Mouse (Mus musculus) heart, embryonic 10.5 days (tissue): ENCODE results near the gene Fgb. TPM values are rescaled to one million over a fixed set of nuclear protein-coding genes. Genes with fewer than 3 reads are reported as not detected.

Source experiments
- DNase-seq: peaks from one replicate; pipeline ENCODE4 v3.0.0-alpha.2; 2017; ENCODE audit warnings: low spot score
- H3K27ac ChIP-seq: fragments of 300-500 bp; sonication (generic); 2 replicates; pipeline ENCODE4 v1.5.1; 2016; ENCODE audit warnings: mild to moderate bottlenecking
- H3K27me3 ChIP-seq: fragments of 300-500 bp; sonication (generic); 2 replicates; pipeline ENCODE4 v1.6.1; 2016; ENCODE audit warnings: mild to moderate bottlenecking; ENCODE audit not compliant: poor library complexity, insufficient read depth, severe bottlenecking
- H3K36me3 ChIP-seq: fragments of 300-500 bp; sonication (generic); 2 replicates; pipeline ENCODE4 v1.6.1; 2016; ENCODE audit warnings: mild to moderate bottlenecking, moderate library complexity
- H3K4me1 ChIP-seq: fragments of 300-500 bp; sonication (generic); 2 replicates; pipeline ENCODE4 v1.6.1; 2016; ENCODE audit warnings: mild to moderate bottlenecking
- H3K4me3 ChIP-seq: fragments of 300-500 bp; sonication (generic); 2 replicates; pipeline ENCODE4 v1.5.1; 2016; ENCODE audit warnings: mild to moderate bottlenecking, moderate library complexity
- H3K9me3 ChIP-seq: fragments of 300-500 bp; sonication (generic); 2 replicates; pipeline ENCODE4 v1.6.1; 2016; ENCODE audit warnings: mild to moderate bottlenecking, moderate library complexity
- WGBS: fragments of 180-500 bp; shearing (Covaris S2); methylation state at CpG from one replicate; pipeline ENCODE4 v1.1.7; 2016; 5-methylcytosine and 5-hydroxymethylcytosine counted together
- polyA plus RNA-seq: library from polyadenylated mRNA; unstranded; fragments of >200 nt; fragmentation: Nextera tagmentation; extraction: Ambion mirVana; gene quantifications from 2 replicates; pipeline ENCODE4 v1.2.1, GENCODE M21; 2016

Gene Fgb
- polyA plus RNA-seq, 1 experiment from 2014 or later, result 43.0 TPM

GRCm38 (mm10) chr3:83053126-83053525 is 3.5 kb upstream of the Fgb start:
- Histone ChIP-seq H3K36me3 (peaks cover 12% of the 10 kb centered on the region), H3K27ac (no peak overlapping the region), H3K27me3 (no peaks in the 10 kb centered on the region), H3K4me1 (peaks cover 9% of the 10 kb centered on the region; the same call in 1 of the 2 replicates), H3K4me3 (no peak overlapping the region), H3K9me3 (no peaks in the 10 kb centered on the region)
- 76% methylated on average over 7 of the region's 7 CpGs for WGBS
- DNase-seq, result no peak

GRCm38 (mm10) chr3:83052102-83052501 is 2.4 kb upstream of the Fgb start:
- H3K36me3 ChIP-seq, result peaks cover 5% of the 10 kb centered on the region
- H3K4me3 ChIP-seq, result no peak overlapping the region
- no peak overlapping the region for H3K27ac ChIP-seq
- 81% methylated on average over 5 of the region's 5 CpGs for WGBS
- H3K9me3 ChIP-seq, result no peaks in the 10 kb centered on the region
- no peaks in the 10 kb centered on the region for H3K27me3 ChIP-seq
- peaks cover 9% of the 10 kb centered on the region; the same call in 1 of the 2 replicates for H3K4me1 ChIP-seq
- DNase-seq, result no peak

GRCm38 (mm10) chr3:83050661-83051060 is 998 bp upstream of the Fgb start:
- 80% methylated on average over 5 of the region's 5 CpGs for WGBS

GRCm38 (mm10) chr3:83046649-83047048 is 3.0 kb downstream of the Fgb start:
- no peaks in the 10 kb centered on the region for H3K27me3 ChIP-seq
- no peak overlapping the region for H3K4me3 ChIP-seq
- no peaks in the 10 kb centered on the region for H3K36me3 ChIP-seq
- DNase-seq, result no peak
- H3K27ac ChIP-seq, result no peak overlapping the region
- no peaks in the 10 kb centered on the region for H3K9me3 ChIP-seq
- WGBS, result 74% methylated on average over 11 of the region's 11 CpGs
- H3K4me1 ChIP-seq, result no peaks in the 10 kb centered on the region

More at GRCm38 (mm10) chr3:83050661-83051060, 998 bp upstream of the Fgb start:
- H3K27ac ChIP-seq, result no peak overlapping the region
- H3K9me3 ChIP-seq, result no peaks in the 10 kb centered on the region
- no peaks in the 10 kb centered on the region for H3K4me1 ChIP-seq
- no peaks in the 10 kb centered on the region for H3K27me3 ChIP-seq
- H3K4me3 ChIP-seq, result no peak overlapping the region
- DNase-seq, result no peak
- H3K36me3 ChIP-seq, result no peaks in the 10 kb centered on the region

- WGBS, result 87% methylated on average over 5 of the region's 5 CpGs
- Histone ChIP-seq H3K9me3 (no peaks in the 10 kb centered on the region), H3K27ac (no peak overlapping the region), H3K4me1 (no peaks in the 10 kb centered on the region), H3K27me3 (no peaks in the 10 kb centered on the region), H3K36me3 (no peaks in the 10 kb centered on the region), H3K4me3 (no peak overlapping the region)
- no peak for DNase-seq
These were observed 7.2 kb downstream of the Fgb start for GRCm38 (mm10) chr3:83042451-83042850.

GRCm38 (mm10) chr3:83039666-83040065 is 10.0 kb downstream of the Fgb start:
- Histone ChIP-seq H3K27me3 (no peaks in the 10 kb centered on the region), H3K27ac (no peak overlapping the region), H3K4me3 (no peak overlapping the region), H3K4me1 (no peaks in the 10 kb centered on the region), H3K9me3 (no peaks in the 10 kb centered on the region), H3K36me3 (no peaks in the 10 kb centered on the region)
- DNase-seq, result no peak
- 57% methylated on average over 4 of the region's 4 CpGs for WGBS

GRCm38 (mm10) chr3:83038865-83039264 is 10.8 kb downstream of the Fgb start:
- Histone ChIP-seq H3K27me3 (0 out of 2 replicates have a peak, but pooled peaks cover under 1% of the 10 kb centered on the region), H3K4me3 (no peak overlapping the region), H3K36me3 (no peaks in the 10 kb centered on the region), H3K9me3 (no peaks in the 10 kb centered on the region), H3K27ac (no peak overlapping the region), H3K4me1 (no peaks in the 10 kb centered on the region)
- 71% methylated on average over 2 of the region's 2 CpGs for WGBS
- no peak for DNase-seq

- no peak overlapping the region for H3K27ac ChIP-seq
- no peaks in the 10 kb centered on the region for H3K9me3 ChIP-seq
- 72% methylated on average over 8 of the region's 8 CpGs for WGBS
- H3K27me3 ChIP-seq, result 0 out of 2 replicates have a peak, but pooled peaks cover 3% of the 10 kb centered on the region
- H3K4me3 ChIP-seq, result no peak overlapping the region
- no peaks in the 10 kb centered on the region for H3K4me1 ChIP-seq
- no peak for DNase-seq
- H3K36me3 ChIP-seq, result no peaks in the 10 kb centered on the region
These were observed 15.9 kb downstream of the Fgb start for GRCm38 (mm10) chr3:83033801-83034200.

GRCm38 (mm10) chr3:83032746-83033308 is 16.8 kb downstream of the Fgb start:
- Histone ChIP-seq H3K27ac (no peak overlapping the region), H3K36me3 (no peaks in the 10 kb centered on the region), H3K4me3 (peak overlapping the region; percentile 24), H3K4me1 (no peaks in the 10 kb centered on the region), H3K9me3 (no peaks in the 10 kb centered on the region), H3K27me3 (0 out of 2 replicates have a peak, but pooled peaks cover 3% of the 10 kb centered on the region)
- WGBS, result 43% methylated on average over 13 of the region's 13 CpGs
- DNase-seq, result no peak

GRCm38 (mm10) chr3:83030331-83030730 is 19.3 kb downstream of the Fgb start:
- Histone ChIP-seq H3K9me3 (no peaks in the 10 kb centered on the region), H3K4me1 (no peaks in the 10 kb centered on the region), H3K4me3 (no peak overlapping the region), H3K36me3 (no peaks in the 10 kb centered on the region), H3K27me3 (0 out of 2 replicates have a peak, but pooled peaks cover 3% of the 10 kb centered on the region), H3K27ac (no peak overlapping the region)
- WGBS, result 86% methylated on average over 4 of the region's 4 CpGs
- DNase-seq, result no peak

- Histone ChIP-seq H3K9me3 (no peaks in the 10 kb centered on the region), H3K4me3 (no peak overlapping the region), H3K36me3 (no peaks in the 10 kb centered on the region), H3K4me1 (no peaks in the 10 kb centered on the region), H3K27me3 (no peaks in the 10 kb centered on the region), H3K27ac (no peak overlapping the region)
- DNase-seq, result no peak
- WGBS, result 84% methylated on average over 9 of the region's 9 CpGs
These were observed 22.0 kb downstream of the Fgb start for GRCm38 (mm10) chr3:83027546-83028251.

GRCm38 (mm10) chr3:83025475-83026301 is 24.0 kb downstream of the Fgb start, which contains the start of gene Fga:
Fga (plus strand) TSS chr3:83026076.
- H3K4me3 ChIP-seq, result no peak within 1 kb of the TSS
- WGBS, result 74% methylated on average over 9 of the region's 9 CpGs

GRCm38 (mm10) chr3:83025036-83025435 is 24.6 kb downstream of the Fgb start:
- Histone ChIP-seq H3K27ac (no peak overlapping the region), H3K4me3 (no peak overlapping the region), H3K9me3 (no peaks in the 10 kb centered on the region), H3K36me3 (no peaks in the 10 kb centered on the region), H3K4me1 (no peaks in the 10 kb centered on the region), H3K27me3 (no peaks in the 10 kb centered on the region)
- 81% methylated on average over 6 of the region's 6 CpGs for WGBS
- DNase-seq, result no peak

More at GRCm38 (mm10) chr3:83025475-83026301, 24.0 kb downstream of the Fgb start, which contains the start of gene Fga:
- Histone ChIP-seq H3K27ac (no peak within 1 kb of the TSS), H3K27me3 (no peaks in the 10 kb centered on the region), H3K9me3 (no peaks in the 10 kb centered on the region), H3K36me3 (no peaks in the 10 kb centered on the region), H3K4me1 (no peaks in the 10 kb centered on the region)
- DNase-seq, result no peak
